Mouse (Mus musculus) 416B (cell line): ENCODE data around the gene Nog.

Source experiments
- DNase-seq: peaks from one replicate; pipeline ENCODE4 v3.0.0; 2011; ENCODE audit warnings: low read depth

The Nog gene

DNA sequence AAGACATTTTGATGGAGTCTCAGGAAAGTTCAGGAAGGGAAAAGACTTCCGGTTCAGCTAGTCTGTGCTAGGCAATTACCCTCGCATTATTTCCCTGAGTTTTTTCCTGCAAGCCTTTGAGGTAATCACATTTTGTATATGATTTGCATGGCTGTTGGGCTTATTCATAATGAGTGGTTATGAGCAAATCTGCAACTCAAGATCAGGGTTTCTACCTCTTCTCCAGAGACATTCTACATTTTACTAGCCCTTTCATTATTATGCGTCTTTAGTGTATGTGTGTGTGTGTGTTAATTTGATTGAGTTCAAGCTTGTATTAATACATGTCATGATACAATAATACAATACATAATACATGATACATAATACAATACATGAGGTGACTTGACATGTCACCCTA, 34.6 kb downstream of the Nog start:
- DNase-seq = no peak

GRCm38 (mm10) chr11:89265080-89265479, 37.1 kb downstream of the Nog start:
- no peak for DNase-seq

- DNase-seq = no peak
Measured at GRCm38 (mm10) chr11:89259338-89259915, 42.7 kb downstream of the Nog start.

- DNase-seq = no peak
Measured at GRCm38 (mm10) chr11:89257893-89258292, 44.2 kb downstream of the Nog start.

DNA sequence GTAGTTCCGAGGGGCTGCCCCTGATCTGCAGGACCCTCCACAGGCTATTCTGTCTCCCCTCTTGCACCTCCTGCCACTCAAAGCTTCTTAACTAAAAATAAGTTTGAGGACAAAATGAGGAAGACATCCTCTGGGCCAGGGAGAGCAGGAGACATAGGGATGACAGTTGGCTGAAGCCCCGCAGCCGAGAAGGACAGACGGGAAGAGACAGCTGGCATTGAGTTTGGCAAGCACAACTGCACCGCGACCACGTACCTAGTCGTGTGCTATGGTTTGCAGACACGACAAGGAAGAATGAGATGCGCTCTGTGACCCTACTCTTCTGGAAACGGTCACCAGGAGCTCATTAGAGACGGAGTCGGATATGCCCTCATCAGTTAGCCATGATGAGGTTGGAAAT, 48.2 kb downstream of the Nog start:
- DNase-seq = no peak
